Mouse (Mus musculus): Measurements from ENCODE around the gene Gm1113.

- no peak for TF ChIP-seq CTCF (IDR thresholded peaks at IDR 0.05; ENCODE audit: extremely low read depth, insufficient read depth, insufficient read length, insufficient replicate concordance)
- no peak for TF ChIP-seq POLR2A (IDR thresholded peaks at IDR 0.05; ENCODE audit: low read depth, low read length)
Measured at GRCm38 (mm10) chr9:35529141-35529540, 11.1 kb upstream of the Gm1113 start.
